Mouse (Mus musculus) cerebellum, adult 11-12 months (tissue): ENCODE data around the gene Gcm1.
"Not testable (repeated sequence)": the region's sequence is repeated elsewhere in the genome, so short reads cannot be mapped to it uniquely, and the experiment has no call there.

Experiments
- DNase-seq: peaks from one replicate; pipeline ENCODE4 v3.0.0; 2022

The Gcm1 gene

DNA sequence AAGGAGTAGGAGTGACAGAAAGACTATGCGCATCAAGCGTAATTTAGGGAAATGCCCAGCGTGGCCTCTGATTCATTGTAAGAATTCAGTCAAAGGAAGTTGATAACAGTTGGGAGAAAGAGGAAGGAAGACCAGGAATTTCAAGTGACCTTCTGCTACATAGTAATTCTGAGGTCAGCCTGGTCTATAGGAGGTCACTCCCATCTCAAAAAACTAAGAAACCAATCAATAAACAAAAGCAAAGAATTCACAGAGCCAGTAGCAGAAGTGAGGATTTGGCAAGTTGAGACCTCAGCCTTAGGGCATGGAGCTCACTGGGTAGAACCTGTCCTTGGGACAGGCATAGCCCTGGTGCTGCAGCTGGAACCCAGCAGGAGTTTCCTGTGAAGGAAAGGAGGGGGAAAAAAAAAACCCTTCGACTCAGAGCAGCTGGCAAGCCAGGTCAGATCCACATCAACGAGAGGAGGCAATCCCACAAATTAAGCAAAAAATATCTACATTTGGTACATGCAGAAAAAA is 1.2 kb upstream of the Gcm1 start:
- no peak for DNase-seq

DNA sequence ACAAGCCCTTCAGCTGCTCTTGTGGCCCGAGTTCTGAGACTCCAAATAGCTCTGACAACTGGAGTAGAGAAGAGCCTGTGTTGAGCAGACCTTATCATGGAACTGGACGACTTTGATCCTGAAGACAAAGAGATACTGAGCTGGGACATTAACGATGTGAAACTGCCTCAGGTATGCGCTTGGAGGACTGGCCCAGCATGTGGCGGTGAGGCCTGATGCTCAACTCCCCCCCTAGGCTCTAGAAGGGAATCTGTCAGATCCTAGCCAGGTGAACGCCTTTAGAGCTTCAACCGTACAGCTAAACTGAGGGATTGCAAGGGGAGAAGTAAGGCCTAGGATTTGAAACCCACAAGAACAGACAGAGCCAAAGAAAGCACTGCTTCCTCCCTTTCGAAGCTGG is 2.1 kb downstream of the Gcm1 start:
- DNase-seq: no peak

DNA sequence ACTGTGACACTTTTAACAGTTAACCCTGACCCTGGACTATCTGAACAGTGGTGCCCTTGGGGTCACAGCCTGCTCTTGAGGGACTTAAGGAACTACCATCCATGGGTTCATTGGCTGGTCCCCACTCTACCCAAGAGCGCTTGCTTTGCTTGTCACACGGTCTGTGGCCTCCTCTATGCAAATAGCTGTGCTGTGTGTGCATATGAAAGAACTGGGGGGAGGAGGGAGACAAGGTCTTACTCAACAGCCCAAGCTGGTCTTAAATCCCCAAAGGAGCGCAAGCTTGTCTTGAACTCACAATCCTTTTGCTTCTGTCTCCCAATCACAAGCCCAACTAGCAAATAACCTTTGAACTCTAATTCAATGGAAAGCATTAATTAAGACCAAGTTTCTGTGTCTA is 2.6 kb downstream of the Gcm1 start:
- no peak for DNase-seq

DNA sequence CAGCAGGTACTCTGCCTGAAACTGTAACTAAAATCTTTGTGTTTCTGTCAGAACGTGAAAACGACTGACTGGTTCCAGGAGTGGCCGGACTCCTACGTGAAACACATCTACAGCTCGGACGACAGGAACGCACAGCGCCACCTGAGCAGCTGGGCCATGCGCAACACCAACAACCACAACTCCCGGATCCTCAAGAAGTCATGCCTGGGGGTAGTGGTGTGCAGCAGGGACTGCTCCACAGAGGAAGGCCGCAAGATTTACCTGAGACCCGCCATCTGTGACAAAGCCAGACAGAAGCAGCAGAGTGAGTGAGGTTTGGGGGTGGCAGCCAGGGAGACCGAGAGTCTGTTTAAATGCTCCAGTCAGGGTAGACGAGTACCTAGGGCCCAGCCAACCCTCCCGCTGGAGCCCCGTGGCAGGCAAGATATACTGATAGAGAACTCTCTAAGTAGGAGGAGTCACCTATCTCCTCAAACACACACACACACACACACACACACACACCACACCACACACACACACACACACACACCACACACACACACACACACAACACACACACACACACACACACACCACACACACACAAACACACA is 7.9 kb downstream of the Gcm1 start:
- DNase-seq: no peak

DNA sequence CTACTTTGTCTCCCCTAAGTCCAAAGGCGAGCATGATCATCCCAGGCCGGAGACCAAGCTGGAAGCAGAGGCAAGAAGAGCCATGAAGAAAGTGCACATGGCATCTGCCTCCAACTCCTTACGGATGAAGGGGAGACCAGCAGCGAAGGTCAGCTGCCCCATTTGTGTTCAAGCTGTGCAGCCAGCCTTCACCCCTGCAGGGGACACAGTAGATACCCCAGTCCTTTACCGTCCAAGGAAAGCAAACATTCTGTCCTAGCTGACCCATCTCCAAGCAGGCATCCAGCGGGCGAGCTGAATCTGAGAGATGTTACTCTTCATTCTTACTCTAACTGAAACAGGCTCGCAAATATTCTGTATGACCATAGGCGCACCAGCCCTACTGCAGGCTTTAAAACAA is 10.7 kb downstream of the Gcm1 start:
- no peak for DNase-seq

DNA sequence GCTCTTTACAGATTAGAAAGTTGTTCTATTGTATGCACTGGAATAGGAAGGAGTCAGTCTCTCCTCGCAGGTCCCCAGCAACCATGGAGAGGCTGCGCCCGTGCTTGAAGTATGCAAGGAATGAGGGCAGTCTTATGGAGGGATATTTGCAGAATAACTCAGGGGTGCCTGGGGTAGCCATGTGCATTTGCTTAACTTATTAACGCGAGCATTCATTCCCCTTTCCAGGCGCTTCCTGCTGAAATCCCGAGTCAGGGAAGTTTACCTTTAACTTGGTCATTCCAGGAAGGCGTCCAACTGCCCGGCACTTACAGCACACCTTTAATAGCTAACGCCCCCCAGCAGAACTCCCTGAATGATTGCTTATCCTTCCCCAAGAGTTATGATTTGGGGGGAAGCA is 12.4 kb downstream of the Gcm1 start:
- DNase-seq: no peak

DNA sequence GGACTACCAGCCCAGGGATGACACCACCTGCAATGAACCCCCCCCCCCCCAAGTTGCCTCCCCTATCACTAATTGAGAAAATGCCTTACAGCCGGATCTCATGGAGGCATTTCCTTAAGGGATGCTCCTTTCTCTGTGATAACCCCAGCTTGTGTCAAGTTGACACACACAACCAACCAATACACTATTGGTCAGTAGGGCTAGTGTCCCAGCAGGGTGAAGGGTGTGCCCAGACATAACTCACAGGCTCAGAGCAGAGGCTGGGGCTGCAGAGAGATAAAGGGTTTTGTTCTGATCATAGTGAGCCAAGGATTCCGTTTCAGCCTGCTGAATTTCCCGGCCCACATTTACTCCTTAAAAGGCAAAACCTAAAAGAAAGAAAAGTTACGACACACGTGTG is 18.8 kb downstream of the Gcm1 start:
- DNase-seq: no peak

DNA sequence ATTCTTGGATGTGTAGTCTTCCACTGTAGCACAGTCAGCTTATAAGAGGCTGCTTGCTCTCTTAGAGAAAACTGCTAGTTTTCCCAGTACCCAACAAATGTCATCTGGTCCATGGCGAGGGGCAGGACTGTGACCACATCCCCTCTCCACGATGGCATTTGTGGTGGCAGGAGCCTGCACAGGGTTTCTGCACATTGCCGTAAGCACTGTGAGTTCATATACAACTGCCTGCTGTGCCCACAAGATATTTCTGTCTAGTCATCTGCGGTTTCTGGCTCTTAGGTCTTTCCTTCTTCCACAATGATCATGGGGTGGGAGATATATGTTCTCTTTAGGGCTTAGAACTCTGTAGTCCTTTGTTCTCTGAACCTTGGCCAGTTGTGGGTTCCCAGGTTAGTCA is 19.9 kb downstream of the Gcm1 start:
- DNase-seq: no peak

DNA sequence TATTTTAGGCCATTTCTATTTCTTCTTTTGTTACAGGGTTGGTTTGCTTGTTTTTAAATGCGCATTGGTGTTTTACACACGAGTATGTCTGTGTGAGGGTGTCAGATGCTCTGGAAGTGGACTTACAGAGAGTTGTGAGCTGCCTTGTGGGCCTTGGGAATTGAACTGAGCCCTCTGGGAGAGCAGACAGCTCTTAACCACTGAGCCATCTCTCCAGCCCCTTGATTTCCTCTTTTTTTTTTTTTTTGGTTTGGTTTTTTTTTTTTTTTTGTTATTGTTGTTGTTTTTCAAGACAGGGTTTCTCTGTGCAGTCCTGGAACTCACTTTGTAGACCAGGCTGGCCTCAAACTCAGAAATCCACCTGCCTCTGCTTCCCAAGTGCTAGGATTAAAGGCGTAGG is 21.6 kb downstream of the Gcm1 start:
- DNase-seq: not testable (repeated sequence)

DNA sequence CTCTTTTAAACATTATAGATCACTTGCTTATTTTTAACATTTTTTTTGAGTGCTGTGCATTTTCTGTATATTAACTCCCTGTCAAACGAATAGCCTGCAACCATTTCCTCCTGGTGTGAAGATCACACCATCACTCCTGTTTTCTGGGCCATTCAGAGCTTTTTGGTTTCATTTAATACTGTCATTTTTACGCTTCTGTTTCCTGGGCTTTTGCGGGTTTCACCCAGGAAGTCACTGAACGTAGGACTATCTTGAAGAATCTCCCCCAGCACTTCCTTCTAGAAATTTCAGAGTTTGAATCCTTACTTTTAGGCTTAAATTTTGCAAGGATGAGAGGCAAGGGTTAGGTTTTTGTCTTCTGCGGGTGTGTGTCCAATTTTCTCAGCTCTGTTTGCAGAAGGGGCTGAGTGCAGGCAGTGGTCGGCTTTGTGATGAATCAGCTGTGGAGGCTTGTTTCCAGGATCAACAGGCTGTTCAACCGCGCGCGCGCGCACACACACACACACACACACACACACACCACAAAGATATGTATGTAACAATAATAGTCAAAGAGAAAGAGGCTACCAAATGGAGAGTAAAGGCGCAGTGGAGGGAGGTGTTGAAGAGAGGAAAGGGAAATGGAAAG is 22.1 kb downstream of the Gcm1 start:
- DNase-seq: no peak

DNA sequence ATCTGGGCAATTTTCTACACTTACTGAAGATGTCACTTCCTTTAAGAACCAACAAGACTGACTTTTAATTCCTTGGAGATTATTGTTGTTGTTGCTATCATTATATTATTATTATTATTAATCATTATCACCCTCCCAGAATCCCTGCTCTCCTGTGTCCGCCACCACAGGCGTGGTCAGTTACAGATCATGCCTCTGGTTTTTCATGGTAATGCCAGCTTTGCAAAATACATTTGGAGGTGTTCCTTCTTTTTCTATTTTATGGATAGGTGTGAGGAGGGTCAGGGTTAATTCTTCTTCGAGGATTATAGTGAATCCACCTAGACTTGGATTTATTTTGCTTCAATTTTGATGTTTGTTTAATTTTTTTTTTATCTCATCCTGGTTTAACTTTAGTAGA is 23.5 kb downstream of the Gcm1 start:
- DNase-seq: no peak

DNA sequence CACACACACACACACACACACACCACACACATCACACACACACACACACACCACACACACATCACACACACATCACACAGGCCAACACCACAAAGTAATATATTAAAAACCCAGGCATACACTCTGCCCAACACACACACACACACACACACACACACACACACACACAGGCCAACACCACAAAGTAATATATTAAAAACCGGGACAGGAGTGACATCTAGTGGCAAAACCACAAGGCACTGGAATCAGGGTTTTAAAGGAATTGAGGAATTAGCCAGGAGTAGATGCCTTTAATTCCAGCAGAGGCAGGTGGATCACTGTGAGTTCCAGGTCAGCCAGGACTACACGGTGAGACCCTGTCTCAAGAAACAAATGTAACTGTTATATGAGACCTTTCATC is 26.5 kb downstream of the Gcm1 start:
- DNase-seq: no peak

DNA sequence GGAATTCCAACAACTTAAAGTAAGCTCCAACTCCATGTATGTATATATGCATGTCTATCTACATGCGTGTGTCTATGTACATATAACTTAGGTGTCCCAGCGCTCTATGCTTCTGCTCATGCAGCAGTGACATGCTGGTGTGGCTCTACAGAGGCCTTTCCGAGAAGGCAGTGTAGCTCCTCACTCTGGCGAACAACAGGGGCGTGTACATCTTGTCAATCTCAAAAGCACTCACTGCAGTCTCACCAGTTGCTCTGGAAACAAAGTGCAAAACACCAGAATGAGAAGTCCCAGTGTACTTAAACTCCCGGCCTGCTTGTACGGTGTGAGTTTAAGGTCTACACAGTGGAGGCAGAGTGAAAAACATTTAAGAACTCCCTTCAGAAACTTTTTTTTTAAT is 30.1 kb downstream of the Gcm1 start:
- no peak for DNase-seq

DNA sequence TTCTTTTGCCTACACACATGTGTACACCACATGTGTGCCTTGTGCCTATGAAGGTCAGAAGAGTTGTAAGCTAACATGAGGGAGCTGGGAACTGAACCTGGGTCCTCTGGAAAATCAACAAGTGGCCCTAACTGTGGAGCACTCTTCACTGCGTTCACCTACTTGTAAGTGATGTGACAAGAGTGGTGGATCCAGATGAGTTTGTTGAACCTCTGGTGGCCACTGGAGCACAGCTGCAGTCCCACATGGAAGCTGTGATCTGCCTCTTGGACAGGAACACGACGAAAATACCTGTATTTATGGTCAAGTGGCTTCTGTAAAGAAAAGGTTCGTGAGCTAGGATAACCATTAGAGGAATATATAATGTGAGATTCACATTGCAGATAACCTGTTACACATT is 32.6 kb downstream of the Gcm1 start:
- DNase-seq: no peak

DNA sequence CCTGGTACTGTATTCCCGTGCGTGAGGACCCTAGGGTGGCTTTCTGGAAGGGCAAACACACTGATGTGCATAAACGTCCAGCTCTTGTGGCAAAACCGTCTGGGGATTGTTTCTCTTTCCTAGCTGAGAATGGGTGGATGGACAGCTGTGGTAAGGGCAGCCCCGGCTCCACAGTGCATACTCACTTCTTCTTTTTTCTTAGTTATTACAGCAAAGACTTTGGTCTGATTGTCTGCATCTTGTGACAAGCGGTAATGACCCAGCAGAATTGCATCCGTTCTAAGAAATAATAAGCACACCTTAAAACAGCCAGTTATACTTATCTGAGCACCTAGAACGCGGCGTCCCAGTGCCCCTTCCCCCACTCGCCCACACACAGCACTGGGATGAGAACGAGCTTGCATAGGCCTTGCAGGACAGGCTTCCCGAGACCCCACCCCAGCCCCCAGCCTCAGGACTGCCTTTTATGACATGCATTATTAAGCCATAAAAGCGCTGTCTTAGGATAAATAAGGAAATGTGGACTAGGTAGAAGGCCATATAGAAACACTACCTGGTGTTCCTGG is 34.1 kb downstream of the Gcm1 start:
- DNase-seq: no peak

DNA sequence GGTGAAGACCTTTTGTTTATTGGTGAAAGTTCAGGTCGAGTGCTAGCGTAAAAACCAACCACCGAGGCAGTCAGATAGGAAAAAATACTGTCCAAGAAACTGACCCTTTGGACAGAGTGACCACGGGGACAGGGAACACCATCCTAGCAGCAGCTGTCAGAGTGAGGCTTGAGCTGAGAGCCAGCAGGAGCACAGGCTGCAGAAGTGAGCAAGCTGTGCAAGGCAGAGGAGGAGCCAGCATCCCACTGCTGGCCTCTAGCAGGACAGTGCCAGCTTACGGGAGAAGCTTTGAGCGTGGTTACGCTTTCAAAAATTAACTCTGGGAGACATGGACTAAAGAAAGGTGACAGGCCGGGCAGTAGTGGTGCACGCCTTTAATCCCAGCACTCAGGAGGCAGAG is 36.0 kb downstream of the Gcm1 start:
- no peak for DNase-seq

DNA sequence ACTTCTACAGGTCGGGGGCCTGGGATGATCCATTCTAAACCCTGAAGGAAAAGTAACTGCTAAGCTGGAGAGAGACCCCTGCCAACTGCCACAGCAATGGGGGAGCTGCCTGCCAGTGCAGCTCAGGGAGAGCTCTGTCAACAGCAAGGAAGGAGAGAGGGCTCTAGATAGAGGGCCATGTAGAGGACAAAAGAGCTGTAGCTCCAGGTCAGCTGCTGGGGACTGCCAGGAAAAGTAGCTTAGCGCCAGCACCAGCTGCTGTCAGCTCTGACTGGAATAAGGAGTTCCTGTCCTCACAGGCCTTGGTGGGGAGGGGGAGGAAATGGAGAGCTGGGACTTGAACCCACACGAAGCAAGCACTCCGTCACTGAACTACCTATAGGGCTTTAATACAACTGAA is 36.8 kb downstream of the Gcm1 start:
- no peak for DNase-seq

DNA sequence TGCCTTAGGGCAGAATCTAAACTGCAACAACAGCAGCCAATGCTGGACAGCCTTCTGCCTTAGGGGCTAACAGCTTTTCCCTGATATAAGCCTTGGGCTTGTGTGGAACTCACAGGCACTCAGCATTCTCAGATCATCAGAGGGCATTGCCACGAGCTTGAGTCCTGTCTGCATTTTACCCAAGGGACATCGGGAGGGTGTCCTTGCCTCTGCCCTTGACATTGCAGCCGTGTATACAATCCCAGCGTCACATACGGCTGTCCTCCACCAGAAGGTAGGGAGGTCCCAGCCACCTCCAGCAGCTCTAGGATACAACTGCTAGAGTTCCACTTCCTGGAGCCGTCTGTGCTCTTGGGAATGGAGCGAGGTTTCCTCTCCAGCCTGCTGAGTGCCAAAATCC is 37.2 kb downstream of the Gcm1 start:
- DNase-seq: no peak

DNA sequence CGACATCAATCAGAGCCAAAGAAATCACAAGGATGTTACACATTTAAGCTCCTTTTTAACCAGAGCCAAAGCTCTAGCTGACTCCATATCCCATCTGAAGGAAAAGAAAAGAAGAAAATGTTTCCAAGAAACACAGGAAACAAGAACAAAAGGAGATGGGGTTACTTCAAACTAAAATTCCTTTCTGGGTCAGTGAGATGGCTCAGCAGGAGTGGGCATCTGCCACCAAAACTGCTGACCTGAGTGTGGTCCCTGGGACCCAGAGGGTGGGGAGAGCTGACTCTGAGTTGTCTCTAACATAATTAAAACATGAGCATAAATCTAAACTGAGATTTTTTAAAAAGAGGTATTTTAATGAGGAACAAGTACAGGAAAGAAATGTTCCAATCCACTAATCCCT is 38.2 kb downstream of the Gcm1 start:
- DNase-seq: no peak

DNA sequence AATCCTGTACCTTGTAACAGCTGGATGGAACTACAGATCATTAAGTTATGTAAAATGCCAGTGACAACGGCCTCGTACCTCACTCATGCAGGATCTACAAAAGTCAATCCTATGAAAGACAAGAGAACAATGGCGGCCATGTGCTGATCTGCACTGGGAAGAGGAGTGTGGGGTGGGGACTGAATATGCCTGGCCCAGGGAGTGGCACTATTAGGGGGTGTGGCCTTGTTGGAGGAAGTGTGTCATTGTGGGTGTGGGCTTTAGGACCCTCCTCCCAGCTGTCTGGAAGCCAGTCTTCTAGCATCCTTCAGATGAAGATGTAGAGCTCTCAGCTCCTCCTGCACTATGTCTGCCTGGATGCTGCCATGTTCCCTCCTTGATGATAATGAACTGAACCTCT is 38.9 kb downstream of the Gcm1 start:
- no peak for DNase-seq

DNA sequence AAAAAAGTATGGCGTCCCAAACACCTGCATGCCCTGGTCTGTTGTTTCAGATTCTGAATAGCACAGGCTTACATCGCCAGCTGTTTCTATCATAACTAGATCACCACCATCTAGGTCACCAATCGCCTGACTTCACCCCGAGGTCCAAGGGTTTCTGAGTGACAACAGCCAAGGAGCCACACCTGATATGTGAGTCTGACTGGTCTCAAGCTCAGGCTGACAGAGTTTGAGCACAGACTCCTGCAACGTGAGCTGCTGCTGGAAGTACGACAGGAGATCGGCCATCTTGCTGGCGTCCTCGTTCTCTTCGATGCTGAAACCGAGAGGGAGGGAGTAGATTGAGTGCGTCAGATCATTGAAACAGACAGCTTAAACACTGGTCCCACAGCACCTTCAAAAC is 44.0 kb downstream of the Gcm1 start:
- DNase-seq: no peak

DNA sequence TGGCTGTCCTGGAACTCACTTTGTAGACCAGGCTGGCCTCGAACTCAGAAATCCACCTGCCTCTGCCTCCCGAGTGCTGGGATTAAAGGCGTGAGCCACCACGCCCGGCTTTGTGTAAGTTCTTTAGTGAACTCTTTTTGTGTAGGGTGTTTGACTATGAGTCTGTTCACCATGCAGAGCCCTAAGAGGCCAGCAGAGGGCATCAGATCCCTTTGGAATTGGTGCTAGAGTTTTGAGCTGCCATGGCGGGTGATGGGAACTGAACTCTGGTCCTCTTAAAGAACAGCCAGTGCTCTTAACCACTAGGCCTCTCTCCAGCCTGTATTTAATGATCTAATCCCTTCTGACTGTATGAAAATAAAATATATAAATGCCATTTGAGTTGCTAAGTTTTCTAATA is 44.7 kb downstream of the Gcm1 start:
- no peak for DNase-seq

DNA sequence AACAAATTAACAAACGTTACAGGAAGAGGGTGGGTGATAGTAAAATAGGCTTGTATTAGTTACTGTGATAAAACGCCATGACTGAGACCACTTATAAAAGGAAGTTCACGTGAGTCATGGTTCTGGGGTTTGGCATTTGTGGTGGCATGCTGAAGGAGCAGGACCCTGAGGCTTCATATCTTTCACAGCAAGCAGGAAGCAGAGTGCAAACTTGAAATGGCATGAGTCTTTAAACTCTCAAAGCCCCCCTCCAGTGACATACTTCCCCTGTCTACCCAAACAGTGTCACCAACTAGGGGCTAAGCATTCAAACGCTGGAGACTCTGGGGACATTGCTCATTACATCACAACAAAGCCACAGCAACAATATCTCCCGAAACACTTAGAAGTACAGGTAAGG is 49.2 kb downstream of the Gcm1 start:
- DNase-seq: no peak

DNA sequence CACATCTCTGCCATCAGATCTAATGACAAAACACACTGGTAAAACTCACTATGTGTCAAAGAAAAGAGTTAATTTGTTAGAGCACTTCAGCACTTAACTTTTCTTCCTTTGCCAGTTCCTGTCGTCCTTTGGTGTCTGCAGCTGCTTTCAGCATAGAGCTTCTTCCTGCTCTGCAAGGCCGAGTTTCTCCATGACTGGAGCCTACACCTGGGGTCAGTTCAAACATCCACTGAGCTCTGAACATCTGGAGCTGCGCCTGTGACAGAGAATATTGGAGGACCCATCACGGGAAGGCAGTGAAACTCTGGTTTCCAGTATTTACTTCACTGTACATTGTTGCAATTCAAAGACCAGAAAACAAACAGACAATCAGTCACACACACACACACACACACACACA is 49.7 kb downstream of the Gcm1 start:
- no peak for DNase-seq

DNA sequence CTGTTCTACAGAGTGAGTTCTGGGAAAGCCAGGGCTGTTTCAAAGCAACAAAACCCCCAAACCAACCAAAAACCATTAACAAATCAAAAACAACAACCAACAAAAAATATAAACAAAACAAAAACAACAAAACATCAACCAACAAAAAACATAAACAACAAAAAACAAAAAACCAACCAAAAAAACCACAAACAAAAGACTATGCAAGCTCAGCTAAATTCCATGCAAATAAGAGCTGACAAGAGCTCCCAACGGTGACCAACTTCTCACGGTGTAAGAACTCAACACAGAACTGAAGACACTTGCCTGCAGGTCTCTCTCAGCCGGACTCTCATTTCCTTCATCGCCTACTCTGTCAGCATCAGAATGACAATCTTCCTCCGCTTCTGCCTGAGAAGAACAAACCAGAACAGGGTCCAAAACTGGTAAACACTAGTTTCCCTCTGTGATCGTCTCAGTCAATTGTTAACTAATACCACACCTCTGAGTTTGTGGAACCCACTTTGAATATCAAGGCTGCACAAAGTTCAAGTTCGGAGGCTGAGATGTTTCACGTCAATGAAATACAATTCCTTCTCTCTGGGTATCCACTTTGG is 52.3 kb downstream of the Gcm1 start:
- no peak for DNase-seq
